Mouse (Mus musculus) C2C12 (cell line): ENCODE results near the gene 4930503B20Rik.

Source experiments
- CTCF ChIP-seq: IDR thresholded peaks from one replicate; pipeline ENCODE4 v1.5.1; 2011; ENCODE audit not compliant: control insufficient read depth, insufficient read depth, insufficient read length
- MAX ChIP-seq: IDR thresholded peaks from one replicate; pipeline ENCODE4 v1.6.1; 2011; ENCODE audit warnings: mild to moderate bottlenecking, control low read depth
- MYOD1 ChIP-seq: IDR thresholded peaks from one replicate; pipeline ENCODE4 v1.6.1; 2011; ENCODE audit warnings: low read depth; ENCODE audit not compliant: control insufficient read depth, insufficient read length
- MYOG ChIP-seq: IDR thresholded peaks from one replicate; pipeline ENCODE4 v1.6.1; 2011; ENCODE audit not compliant: control insufficient read depth, insufficient read length; ENCODE audit errors: extremely low read depth
- USF1 ChIP-seq: IDR thresholded peaks from one replicate; pipeline ENCODE4 v1.6.1; 2011; ENCODE audit warnings: low read depth, mild to moderate bottlenecking, control low read depth, moderate library complexity

DNA sequence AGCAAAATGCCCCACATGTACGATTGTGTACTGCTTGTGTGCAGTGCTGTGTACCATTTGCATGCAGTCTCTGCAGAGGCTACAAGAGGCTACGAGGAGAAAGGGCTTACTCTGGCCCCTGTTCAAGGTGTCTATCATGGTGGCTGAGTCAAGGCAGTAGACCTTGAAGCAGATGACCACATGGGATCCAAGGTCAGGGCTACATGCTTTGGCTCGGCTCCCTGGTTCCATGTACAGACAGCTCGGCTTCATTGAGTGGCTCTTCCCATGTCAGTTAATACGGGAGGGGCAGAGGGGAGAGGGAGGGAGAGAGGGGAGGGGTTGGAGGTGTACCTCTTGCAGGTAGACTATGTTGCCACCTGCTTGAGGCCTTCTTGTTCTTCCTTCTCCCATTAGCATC is 1.3 kb upstream of the 4930503B20Rik start:
- TF ChIP-seq USF1 (no peak), CTCF (no peak), MYOD1 (no peak), MYOG (no peak), MAX (no peak)
